Mouse (Mus musculus): ENCODE measurements around the gene Slc23a4.

GRCm38 (mm10) chr6:34955862-34956241, 32.4 kb downstream of the Slc23a4 start:
- TF ChIP-seq EP300 (IDR thresholded peaks at IDR 0.05; ENCODE audit: low read depth): no peak
- no peak for TF ChIP-seq CTCF (IDR thresholded peaks at IDR 0.05; ENCODE audit: low read depth)

Data from liver, postnatal 0 days (tissue).